Mouse (Mus musculus) heart, postnatal 0 days (tissue): ENCODE data around the gene Cd59a. TPM values are rescaled to one million over a fixed set of nuclear protein-coding genes. Genes with fewer than 3 reads are reported as not detected.
A peak's percentile ranks its signal among the peaks of the same experiment; 100 is the strongest.

Experiments
- ATAC-seq: fragments of 200-750 bp; cut with Nextera tagmentation; 2 replicates; pipeline ENCODE4 v1.8.0; 2017; ENCODE audit warnings: low read depth, moderate number of reproducible peaks, moderate library complexity; ENCODE audit not compliant: insufficient read depth
- DNase-seq: peaks from one replicate; pipeline ENCODE4 v3.0.0-alpha.2; 2016; ENCODE audit warnings: low spot score
- H3K27ac ChIP-seq: fragments of 300-500 bp; sonication (generic); 2 replicates; pipeline ENCODE4 v1.5.1; 2014; ENCODE audit warnings: low read depth, mild to moderate bottlenecking
- H3K27me3 ChIP-seq: fragments of 300-500 bp; sonication (generic); 2 replicates; pipeline ENCODE4 v1.6.1; 2014; ENCODE audit warnings: low read length, mixed read lengths; ENCODE audit not compliant: control insufficient read depth, insufficient read depth
- H3K36me3 ChIP-seq: fragments of 300-500 bp; sonication (generic); replicated peaks from 2 replicates; pipeline ENCODE4 v1.6.1; 2014; ENCODE audit warnings: low read length, mixed read lengths; ENCODE audit not compliant: control insufficient read depth, insufficient read depth
- H3K4me1 ChIP-seq: fragments of 300-500 bp; sonication (generic); 2 replicates; pipeline ENCODE4 v1.6.1; 2014; ENCODE audit warnings: antibody characterized with exemption; ENCODE audit not compliant: control insufficient read depth, insufficient read depth
- H3K4me2 ChIP-seq: fragments of 300-500 bp; sonication (generic); 2 replicates; pipeline ENCODE4 v1.6.1; 2014; ENCODE audit warnings: low read depth, mild to moderate bottlenecking, low read length, moderate library complexity
- H3K4me3 ChIP-seq: fragments of 300-500 bp; sonication (generic); 2 replicates; pipeline ENCODE4 v1.5.1; 2014; ENCODE audit warnings: low read depth, low read length
- H3K9ac ChIP-seq: fragments of 300-500 bp; sonication (generic); replicated peaks from 2 replicates; pipeline ENCODE4 v1.6.1; 2014; ENCODE audit warnings: low read depth, low read length, mixed read lengths
- H3K9me3 ChIP-seq: fragments of 300-500 bp; sonication (generic); replicated peaks from 2 replicates; pipeline ENCODE4 v1.6.1; 2016; ENCODE audit warnings: low read length; ENCODE audit not compliant: control insufficient read depth
- CTCF ChIP-seq: IDR thresholded peaks from 2 replicates; pipeline ENCODE4 v1.5.1; 2016; ENCODE audit warnings: antibody characterized with exemption, control low read depth, low read depth
- EP300 ChIP-seq: IDR thresholded peaks from 2 replicates; pipeline ENCODE4 v1.6.1; 2016; ENCODE audit warnings: antibody characterized with exemption, low read depth
- WGBS: fragments of 180-500 bp; shearing (Covaris S2); extraction: QIAGEN DNeasy Blood & Tissue Kit; methylation state at CpG from one replicate; pipeline ENCODE4 v1.1.7; 2014; 5-methylcytosine and 5-hydroxymethylcytosine counted together
- polyA plus RNA-seq: library from polyadenylated mRNA; unstranded; fragments of >200 nt; fragmentation: Nextera tagmentation; extraction: Ambion mirVana; gene quantifications from 2 replicates; pipeline ENCODE4 v1.2.1, GENCODE M21; 2015
- total RNA-seq: library from RNA; depleted of rRNA; stranded (reverse); fragments of >200 nt; gene quantifications from 2 replicates; pipeline ENCODE4 v1.2.3, GENCODE M21; 2014; ENCODE audit warnings: low replicate concordance; rRNA removed

The Cd59a gene
- total RNA-seq, result 28.3 and 40.6 TPM in 2 replicates
- 90.7 and 96.5 TPM in 2 replicates for polyA plus RNA-seq

DNA sequence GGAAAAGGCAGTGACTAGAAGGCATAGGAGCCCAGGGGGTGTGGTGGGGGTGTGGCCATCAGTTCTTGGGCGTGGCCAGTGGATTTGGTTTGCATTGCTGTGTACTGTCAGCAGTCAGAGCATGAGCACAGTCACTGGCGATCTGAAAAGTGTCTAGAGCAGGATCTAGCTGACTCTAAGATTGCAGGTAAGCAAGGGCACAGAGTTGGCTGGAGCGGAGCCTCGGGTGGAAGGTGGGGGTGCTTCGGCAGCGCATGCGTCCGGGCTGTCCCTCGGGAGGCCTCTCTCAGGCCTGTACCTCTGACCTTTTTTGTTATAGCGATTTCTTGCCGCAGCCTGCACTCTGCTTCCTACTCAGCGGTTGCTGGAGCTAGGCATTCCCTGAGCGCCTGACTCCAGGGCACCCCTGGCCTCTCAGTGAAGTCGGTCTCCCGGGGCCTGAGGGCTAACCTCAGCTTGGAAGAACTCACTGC, at the start of gene Cd59a:
Cd59a (plus strand) TSS at position 61 of the 473 bp plus-strand sequence.
- Histone ChIP-seq H3K27me3 (no peaks in the 10 kb centered on the region), H3K4me3 (peak within 1 kb of the TSS; percentile 56), H3K9ac (peak within 1 kb of the TSS; percentile 81), H3K9me3 (no peaks in the 10 kb centered on the region), H3K4me1 (peaks cover 18% of the 10 kb centered on the region), H3K27ac (peak within 1 kb of the TSS; percentile 98), H3K36me3 (no peaks in the 10 kb centered on the region), H3K4me2 (peak within 1 kb of the TSS; percentile 81)
- peak; percentile 91 for ATAC-seq
- TF ChIP-seq CTCF (no peak), EP300 (no peak)
- 0% methylated on average over 15 of the region's 15 CpGs for WGBS
- DNase-seq, result peak; percentile 91

DNA sequence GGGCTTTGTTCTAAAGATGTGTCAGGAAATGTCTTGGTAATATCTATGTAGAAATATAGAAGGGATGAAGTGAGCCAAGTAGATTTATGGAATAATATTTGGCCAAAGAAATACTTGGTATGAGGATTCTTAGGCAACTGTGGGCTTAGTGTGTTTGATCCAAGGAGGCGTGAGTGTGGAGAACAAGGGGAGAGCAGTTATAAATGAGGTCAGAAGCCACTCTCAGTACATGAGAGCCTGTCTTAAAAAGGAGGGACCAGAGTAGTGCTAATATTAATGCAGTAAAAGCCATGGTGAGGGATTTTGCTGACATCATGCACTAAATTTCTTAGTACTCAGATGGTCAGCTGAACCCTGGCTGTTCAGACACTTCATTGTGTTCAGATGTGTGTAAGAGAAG, 37.2 kb upstream of the Cd59a start:
- TF ChIP-seq EP300, result no peak
- no peak for TF ChIP-seq CTCF
- Histone ChIP-seq H3K36me3 (peaks cover 57% of the 10 kb centered on the region), H3K9me3 (no peaks in the 10 kb centered on the region), H3K27ac (no peak overlapping the region), H3K4me2 (no peak overlapping the region), H3K4me3 (no peak overlapping the region), H3K4me1 (no peaks in the 10 kb centered on the region), H3K9ac (no peak overlapping the region), H3K27me3 (no peaks in the 10 kb centered on the region)
- no peak for ATAC-seq
- DNase-seq, result no peak
- 77% methylated on average over 1 of the region's 1 CpGs for WGBS

GRCm38 (mm10) chr2:104058954-104059353, 36.6 kb upstream of the Cd59a start:
- H3K27me3 ChIP-seq, result no peaks in the 10 kb centered on the region
- WGBS, result 83% methylated on average over 4 of the region's 4 CpGs
- H3K9ac ChIP-seq, result no peak overlapping the region
- no peak for TF ChIP-seq CTCF
- TF ChIP-seq EP300, result no peak
- H3K36me3 ChIP-seq, result peaks cover 51% of the 10 kb centered on the region
- DNase-seq, result no peak
- no peak overlapping the region for H3K4me3 ChIP-seq
- no peak overlapping the region for H3K4me2 ChIP-seq
- no peak overlapping the region for H3K27ac ChIP-seq
- no peak for ATAC-seq
- no peaks in the 10 kb centered on the region for H3K9me3 ChIP-seq
- H3K4me1 ChIP-seq, result no peaks in the 10 kb centered on the region

DNA sequence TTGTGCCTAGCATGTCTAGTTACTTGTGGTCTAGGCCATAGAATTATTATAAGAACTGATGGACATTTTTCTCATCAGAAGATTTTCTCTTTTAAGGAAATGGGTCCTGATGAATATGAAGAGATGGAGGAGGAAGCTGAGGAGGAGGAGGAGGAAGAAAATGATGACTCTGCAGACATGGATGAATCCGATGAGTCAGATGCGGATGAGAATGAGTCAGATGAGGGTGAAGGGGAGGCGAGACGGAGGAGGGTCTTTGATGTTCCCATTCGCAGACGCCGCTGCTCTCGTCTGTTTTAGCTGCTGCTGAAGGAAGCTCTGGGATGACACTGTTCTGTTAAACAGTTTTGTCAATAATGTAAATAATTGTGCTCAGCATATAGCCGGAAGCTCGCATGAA, 35.8 kb upstream of the Cd59a start:
- DNase-seq (no peak), ATAC-seq (no peak)
- Histone ChIP-seq H3K27ac (no peak overlapping the region), H3K9me3 (no peaks in the 10 kb centered on the region), H3K4me2 (no peak overlapping the region), H3K36me3 (peaks cover 43% of the 10 kb centered on the region), H3K9ac (no peak overlapping the region), H3K27me3 (no peaks in the 10 kb centered on the region), H3K4me1 (no peaks in the 10 kb centered on the region), H3K4me3 (no peak overlapping the region)
- WGBS, result 87% methylated on average over 10 of the region's 10 CpGs
- TF ChIP-seq EP300 (no peak), CTCF (no peak)

- no peak overlapping the region for H3K9ac ChIP-seq
- H3K4me3 ChIP-seq, result no peak overlapping the region
- H3K4me2 ChIP-seq, result no peak overlapping the region
- H3K27me3 ChIP-seq, result no peaks in the 10 kb centered on the region
- 95% methylated on average over 6 of the region's 6 CpGs for WGBS
- ATAC-seq, result no peak
- no peaks in the 10 kb centered on the region for H3K4me1 ChIP-seq
- no peaks in the 10 kb centered on the region for H3K9me3 ChIP-seq
- H3K36me3 ChIP-seq, result peaks cover 35% of the 10 kb centered on the region
- TF ChIP-seq CTCF, result no peak
- TF ChIP-seq EP300, result no peak
- DNase-seq, result no peak
- H3K27ac ChIP-seq, result no peak overlapping the region
These were observed 34.6 kb upstream of the Cd59a start for GRCm38 (mm10) chr2:104060996-104061395.

DNA sequence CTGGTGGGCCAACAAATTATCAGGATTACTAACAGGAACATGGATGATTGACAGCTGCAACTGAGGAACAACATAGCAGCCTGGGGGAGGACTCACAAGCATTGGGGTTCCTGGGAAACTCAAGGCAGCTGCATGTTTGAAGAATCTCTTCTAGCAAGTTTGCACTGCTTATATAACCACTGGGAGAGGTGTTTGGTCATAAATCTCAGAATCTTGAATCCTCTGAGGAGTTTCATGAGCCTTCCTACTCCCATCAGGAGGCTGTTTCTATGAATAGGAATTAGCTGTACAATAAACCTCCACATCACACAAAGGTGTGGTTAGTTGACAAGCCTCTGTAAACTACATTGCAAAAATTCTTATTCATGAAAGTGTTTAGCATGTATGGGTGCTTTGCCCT, 32.9 kb upstream of the Cd59a start:
- Histone ChIP-seq H3K9me3 (no peaks in the 10 kb centered on the region), H3K4me1 (no peaks in the 10 kb centered on the region), H3K36me3 (peaks cover 35% of the 10 kb centered on the region), H3K4me3 (no peak overlapping the region), H3K27me3 (no peaks in the 10 kb centered on the region), H3K4me2 (no peak overlapping the region), H3K9ac (no peak overlapping the region), H3K27ac (no peak overlapping the region)
- no peak for TF ChIP-seq EP300
- ATAC-seq (no peak), DNase-seq (no peak)
